Mouse (Mus musculus) megakaryocyte, adult 5-6 weeks (primary cell): ENCODE measurements around the gene Gm12695. TPM values are rescaled to one million over a fixed set of nuclear protein-coding genes. Genes with fewer than 3 reads are reported as not detected.

Source experiments
- ATAC-seq: 2 replicates; pipeline ENCODE4 v1.8.0; 2016; ENCODE audit warnings: mild to moderate bottlenecking, inconsistent platforms; ENCODE audit not compliant: poor library complexity, severe bottlenecking
- total RNA-seq, 2 experiments: library from RNA; stranded (forward) in 1 of 2; stranded (reverse) in 1 of 2; fragments of 153-499, 151-499 nt in 1 of 2; fragments of 221-1000, 200-1000 nt in 1 of 2; gene quantifications; 2 replicates each; pipeline versions ENCODE4 v1.2.3 to v1.2.4; 2015 to 2017

Gm12695 gene
- total RNA-seq (2015) (not detected in 2 replicates), total RNA-seq (2017) (not detected in 2 replicates)

GRCm38 (mm10) chr4:96785086-96785485, at the start of gene Gm12695:
Gene Gm12695 (minus strand): TSS chr4:96785186.
- no peak for ATAC-seq

GRCm38 (mm10) chr4:96825540-96826045, 40.6 kb upstream of the Gm12695 start:
- no peak for ATAC-seq

GRCm38 (mm10) chr4:96806824-96807808, 22.1 kb upstream of the Gm12695 start:
- ATAC-seq = no peak

- ATAC-seq = no peak
Measured at GRCm38 (mm10) chr4:96799380-96800157, 14.6 kb upstream of the Gm12695 start.

- ATAC-seq = no peak
Measured at GRCm38 (mm10) chr4:96797583-96797982, 12.6 kb upstream of the Gm12695 start.

- ATAC-seq = no peak
Measured at GRCm38 (mm10) chr4:96791301-96791700, 6.3 kb upstream of the Gm12695 start.

GRCm38 (mm10) chr4:96789905-96790304, 4.9 kb upstream of the Gm12695 start:
- no peak for ATAC-seq

GRCm38 (mm10) chr4:96786610-96787009, 1.6 kb upstream of the Gm12695 start:
- ATAC-seq = no peak

- no peak for ATAC-seq
Measured at GRCm38 (mm10) chr4:96772966-96773566, 11.9 kb downstream of the Gm12695 start.

GRCm38 (mm10) chr4:96766396-96766998, 18.5 kb downstream of the Gm12695 start:
- no peak for ATAC-seq

- no peak for ATAC-seq
Measured at GRCm38 (mm10) chr4:96751953-96752352, 33.0 kb downstream of the Gm12695 start.

GRCm38 (mm10) chr4:96740472-96740871, 44.5 kb downstream of the Gm12695 start:
- ATAC-seq = no peak

- no peak for ATAC-seq
Measured at GRCm38 (mm10) chr4:96729256-96729655, 55.7 kb downstream of the Gm12695 start.

- ATAC-seq = no peak
Measured at GRCm38 (mm10) chr4:96728211-96728610, 56.8 kb downstream of the Gm12695 start.

- no peak for ATAC-seq
Measured at GRCm38 (mm10) chr4:96725415-96726055, 59.5 kb downstream of the Gm12695 start.

- no peak for ATAC-seq
Measured at GRCm38 (mm10) chr4:96722301-96722700, 62.7 kb downstream of the Gm12695 start.

GRCm38 (mm10) chr4:96718977-96719966, 65.7 kb downstream of the Gm12695 start:
- ATAC-seq = no peak

GRCm38 (mm10) chr4:96718503-96718902, 66.5 kb downstream of the Gm12695 start:
- no peak for ATAC-seq
